Mouse (Mus musculus): ENCODE measurements at regions not wholly inside any gene's neighbourhood (a gene's known extent, or its start where the extent isn't known, plus 50 kb on each side); places are given as distances from the start of the nearest gene placed in this dataset.

DNA sequence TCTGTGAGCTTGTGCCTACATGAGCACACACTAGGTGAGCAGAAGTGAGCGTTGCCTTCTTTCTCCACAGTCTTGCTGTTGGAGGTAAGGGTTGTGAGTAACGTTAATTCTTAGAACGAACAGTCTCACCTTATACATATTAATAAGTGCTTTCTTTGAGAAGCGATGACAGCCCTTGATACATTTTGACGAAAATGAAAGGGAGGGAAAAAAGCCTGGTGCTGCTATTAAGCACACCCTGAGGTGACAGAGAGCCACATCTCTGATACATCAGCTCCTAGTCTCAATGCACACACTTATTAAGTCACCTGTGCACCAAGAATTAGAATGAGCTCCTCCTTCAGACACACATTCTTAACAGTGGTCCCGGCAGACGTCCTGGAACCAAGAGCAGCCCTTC is 346.3 kb upstream of the Map3k7 start:
- Histone ChIP-seq H3K36me3 (replicated peaks; ENCODE audit: control insufficient read depth, insufficient read depth, low read depth) (no peaks in the 10 kb centered on the region), H3K4me2 (ENCODE audit: low read depth) (no peak overlapping the region), H3K9ac (replicated peaks) (no peak overlapping the region), H3K9me3 (ENCODE audit: control insufficient read depth, low read length) (no peaks in the 10 kb centered on the region), H3K27ac (no peak overlapping the region), H3K27me3 (ENCODE audit: control insufficient read depth, insufficient read depth, low read length) (no peaks in the 10 kb centered on the region), H3K4me1 (replicated peaks; ENCODE audit: control insufficient read depth in 2 of 2, insufficient read depth in 2 of 2, low read length in 1 of 2) (no peaks in the 10 kb centered on the region), H3K4me3 (ENCODE audit: insufficient read depth in 1 of 2, low read depth in 2 of 2, low read length in 2 of 2) (no peak overlapping the region)
- ATAC-seq (ENCODE audit: insufficient read depth) (no peak), DNase-seq (ENCODE audit: low read depth in 3 of 3, low spot score in 3 of 3) (no peak)
- 64% methylated on average over 7 of the region's 7 CpGs for WGBS (ENCODE audit: insufficient replicate concordance)
- TF ChIP-seq EP300 (IDR thresholded peaks at IDR 0.05; ENCODE audit: low read depth) (no peak), CTCF (IDR thresholded peaks at IDR 0.05; ENCODE audit: low read depth) (no peak)

DNA sequence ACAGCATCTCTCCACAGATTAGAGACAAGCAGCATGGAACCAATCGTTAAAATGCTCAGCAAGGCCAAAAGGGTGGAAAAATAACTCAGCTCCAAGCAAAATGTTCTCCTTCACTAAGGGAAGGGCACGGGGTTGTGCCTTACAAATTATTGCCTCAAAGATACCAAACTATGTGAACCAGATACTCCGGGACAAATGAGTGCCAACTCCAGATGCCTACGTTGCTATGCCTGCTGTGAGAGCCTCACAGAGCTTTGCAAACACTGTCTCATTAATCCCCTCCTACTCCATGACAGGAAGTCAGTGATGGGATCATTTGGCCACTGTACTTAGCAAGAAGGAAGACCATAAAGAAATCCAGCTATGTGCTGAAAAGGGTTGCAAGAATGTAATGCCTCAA is 345.9 kb upstream of the Map3k7 start:
- H3K4me2 ChIP-seq (ENCODE audit: low read depth): no peak overlapping the region
- H3K9me3 ChIP-seq (ENCODE audit: control insufficient read depth, low read length): no peaks in the 10 kb centered on the region
- no peak overlapping the region for H3K9ac ChIP-seq (replicated peaks)
- H3K4me1 ChIP-seq (replicated peaks; ENCODE audit: control insufficient read depth in 2 of 2, insufficient read depth in 2 of 2, low read length in 1 of 2): no peaks in the 10 kb centered on the region
- ATAC-seq (ENCODE audit: insufficient read depth) (no peak), DNase-seq (ENCODE audit: low read depth in 3 of 3, low spot score in 3 of 3) (no peak)
- no peaks in the 10 kb centered on the region for H3K36me3 ChIP-seq (replicated peaks; ENCODE audit: control insufficient read depth, insufficient read depth, low read depth)
- H3K27me3 ChIP-seq (ENCODE audit: control insufficient read depth, insufficient read depth, low read length): no peaks in the 10 kb centered on the region
- TF ChIP-seq EP300 (IDR thresholded peaks at IDR 0.05; ENCODE audit: low read depth) (no peak), CTCF (IDR thresholded peaks at IDR 0.05; ENCODE audit: low read depth) (no peak)
- H3K27ac ChIP-seq: no peak overlapping the region
- no peak overlapping the region for H3K4me3 ChIP-seq (ENCODE audit: insufficient read depth in 1 of 2, low read depth in 2 of 2, low read length in 2 of 2)
- 53% methylated on average over 4 of the region's 4 CpGs for WGBS (ENCODE audit: insufficient replicate concordance)

DNA sequence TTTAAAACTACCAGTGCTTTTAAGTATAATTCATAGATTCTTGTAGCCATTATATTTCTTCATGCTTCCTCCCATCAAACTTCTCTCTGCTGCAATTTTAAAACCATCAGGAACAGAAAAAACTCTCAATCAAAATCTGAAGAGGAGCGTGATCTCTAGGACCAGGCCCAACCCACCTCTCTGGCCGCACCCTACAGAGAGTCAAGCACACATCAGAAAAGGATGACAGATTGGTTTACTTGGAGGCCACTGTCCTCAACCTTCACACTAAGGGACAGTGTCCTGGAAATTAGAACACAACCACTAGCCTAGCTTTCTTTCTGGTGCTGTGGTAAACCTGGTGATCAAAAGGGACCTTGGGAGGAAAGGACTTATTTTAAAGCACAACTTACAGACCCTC is 342.7 kb upstream of the Map3k7 start:
- Histone ChIP-seq H3K4me3 (ENCODE audit: insufficient read depth in 1 of 2, low read depth in 2 of 2, low read length in 2 of 2) (no peak overlapping the region), H3K9me3 (ENCODE audit: control insufficient read depth, low read length) (no peaks in the 10 kb centered on the region), H3K4me1 (replicated peaks; ENCODE audit: control insufficient read depth in 2 of 2, insufficient read depth in 2 of 2, low read length in 1 of 2) (no peaks in the 10 kb centered on the region), H3K9ac (replicated peaks) (no peak overlapping the region), H3K36me3 (replicated peaks; ENCODE audit: control insufficient read depth, insufficient read depth, low read depth) (no peaks in the 10 kb centered on the region), H3K27me3 (ENCODE audit: control insufficient read depth, insufficient read depth, low read length) (no peaks in the 10 kb centered on the region), H3K4me2 (ENCODE audit: low read depth) (no peak overlapping the region), H3K27ac (no peak overlapping the region)
- ATAC-seq (ENCODE audit: insufficient read depth) (no peak), DNase-seq (ENCODE audit: low read depth in 3 of 3, low spot score in 3 of 3) (no peak)
- WGBS (ENCODE audit: insufficient replicate concordance): 76% methylated on average over 2 of the region's 2 CpGs
- no peak for TF ChIP-seq EP300 (IDR thresholded peaks at IDR 0.05; ENCODE audit: low read depth)

DNA sequence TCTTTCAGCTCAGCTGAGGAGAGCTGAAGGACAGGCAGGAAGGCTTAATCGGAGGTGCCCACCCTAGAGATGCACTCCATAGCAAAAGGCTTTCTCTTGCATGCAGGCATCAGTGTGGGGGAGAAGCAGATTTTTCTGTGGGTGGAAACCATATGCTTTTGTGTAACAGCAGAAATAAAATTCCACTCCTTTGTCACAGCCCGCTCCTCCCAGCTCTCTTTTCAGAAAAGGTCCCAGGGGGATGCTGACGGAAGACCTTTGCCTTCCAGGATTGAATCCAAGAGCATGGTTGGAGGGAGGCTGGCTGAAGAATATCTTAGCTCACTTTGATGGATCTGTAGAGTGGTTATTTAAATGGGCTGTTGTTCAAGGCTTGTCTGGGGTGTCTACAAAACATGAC is 336.8 kb upstream of the Map3k7 start:
- H3K36me3 ChIP-seq (replicated peaks; ENCODE audit: control insufficient read depth, insufficient read depth, low read depth): no peaks in the 10 kb centered on the region
- no peak for ATAC-seq (ENCODE audit: insufficient read depth)

DNA sequence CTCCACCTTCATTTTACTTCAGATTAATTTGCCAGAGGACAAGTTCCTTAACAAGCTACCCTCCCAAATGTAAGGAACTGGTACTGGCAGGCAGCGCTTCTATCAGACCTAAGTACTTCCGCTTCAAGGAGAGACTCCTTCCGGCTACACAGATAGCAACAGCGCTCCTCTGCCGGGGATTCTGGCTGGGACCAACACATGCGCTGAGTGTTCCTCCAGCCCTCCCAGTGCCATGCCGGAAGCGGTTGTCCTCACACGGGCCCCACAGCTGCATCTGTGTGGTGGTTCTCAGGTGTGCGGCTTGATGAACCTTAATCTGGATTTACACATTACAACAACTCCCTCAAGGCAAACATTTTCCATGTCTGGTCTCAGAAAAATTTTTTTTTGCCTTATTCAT is 336.1 kb upstream of the Map3k7 start:
- no peak overlapping the region for H3K4me3 ChIP-seq (ENCODE audit: insufficient read depth in 1 of 2, low read depth in 2 of 2, low read length in 2 of 2)

More for the DNA sequence above, 336.8 kb upstream of the Map3k7 start:
- no peaks in the 10 kb centered on the region for H3K9me3 ChIP-seq (ENCODE audit: control insufficient read depth, low read length)
- no peaks in the 10 kb centered on the region for H3K4me1 ChIP-seq (replicated peaks; ENCODE audit: control insufficient read depth in 2 of 2, insufficient read depth in 2 of 2, low read length in 1 of 2)
- H3K27me3 ChIP-seq (ENCODE audit: control insufficient read depth, insufficient read depth, low read length): no peaks in the 10 kb centered on the region
- H3K4me2 ChIP-seq (ENCODE audit: low read depth): no peak overlapping the region
- H3K9ac ChIP-seq (replicated peaks): no peak overlapping the region
- no peak for TF ChIP-seq EP300 (IDR thresholded peaks at IDR 0.05; ENCODE audit: low read depth)
- H3K4me3 ChIP-seq (ENCODE audit: insufficient read depth in 1 of 2, low read depth in 2 of 2, low read length in 2 of 2): no peak overlapping the region
- H3K27ac ChIP-seq: no peak overlapping the region
- no peak for DNase-seq (ENCODE audit: low read depth in 3 of 3, low spot score in 3 of 3)
- WGBS (ENCODE audit: insufficient replicate concordance): 59% methylated on average over 3 of the region's 3 CpGs

DNA sequence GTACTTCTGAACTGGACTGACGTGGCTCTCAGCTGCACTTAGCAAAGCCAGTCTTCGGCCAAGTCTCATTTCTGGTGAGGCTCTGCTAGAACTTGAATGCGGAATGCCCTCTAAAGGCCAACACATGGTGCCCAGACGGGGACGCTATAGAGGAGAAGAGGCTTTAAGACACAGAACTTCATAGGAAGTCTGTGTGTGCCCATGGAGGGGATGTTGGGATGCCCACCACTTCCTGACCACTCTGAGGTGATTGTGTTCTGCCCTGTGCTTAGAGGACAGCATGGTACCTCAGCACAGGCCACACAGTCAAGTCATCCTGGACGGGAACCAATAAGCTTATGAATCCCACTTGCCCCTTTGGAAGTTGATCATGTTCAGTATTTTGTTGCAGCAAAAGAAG is 325.3 kb upstream of the Map3k7 start:
- TF ChIP-seq CTCF (IDR thresholded peaks at IDR 0.05; ENCODE audit: low read depth) (no peak), EP300 (IDR thresholded peaks at IDR 0.05; ENCODE audit: low read depth) (no peak)
- Histone ChIP-seq H3K9ac (replicated peaks) (no peak overlapping the region), H3K27me3 (ENCODE audit: control insufficient read depth, insufficient read depth, low read length) (no peaks in the 10 kb centered on the region), H3K4me2 (ENCODE audit: low read depth) (no peak overlapping the region), H3K27ac (no peak overlapping the region), H3K4me3 (ENCODE audit: insufficient read depth in 1 of 2, low read depth in 2 of 2, low read length in 2 of 2) (no peak overlapping the region), H3K4me1 (replicated peaks; ENCODE audit: control insufficient read depth in 2 of 2, insufficient read depth in 2 of 2, low read length in 1 of 2) (no peaks in the 10 kb centered on the region), H3K9me3 (ENCODE audit: control insufficient read depth, low read length) (no peaks in the 10 kb centered on the region), H3K36me3 (replicated peaks; ENCODE audit: control insufficient read depth, insufficient read depth, low read depth) (no peaks in the 10 kb centered on the region)
- 63% methylated on average over 6 of the region's 6 CpGs for WGBS (ENCODE audit: insufficient replicate concordance)
- DNase-seq (ENCODE audit: low read depth in 3 of 3, low spot score in 3 of 3) (no peak), ATAC-seq (ENCODE audit: insufficient read depth) (no peak)

More for the DNA sequence above, 336.1 kb upstream of the Map3k7 start:
- TF ChIP-seq CTCF (IDR thresholded peaks at IDR 0.05; ENCODE audit: low read depth): no peak
- no peak for TF ChIP-seq EP300 (IDR thresholded peaks at IDR 0.05; ENCODE audit: low read depth)
- WGBS (ENCODE audit: insufficient replicate concordance): 76% methylated on average over 10 of the region's 10 CpGs
- DNase-seq (ENCODE audit: low read depth in 3 of 3, low spot score in 3 of 3) (no peak), ATAC-seq (ENCODE audit: insufficient read depth) (no peak)
- Histone ChIP-seq H3K4me1 (replicated peaks; ENCODE audit: control insufficient read depth in 2 of 2, insufficient read depth in 2 of 2, low read length in 1 of 2) (no peaks in the 10 kb centered on the region), H3K9ac (replicated peaks) (no peak overlapping the region), H3K9me3 (ENCODE audit: control insufficient read depth, low read length) (no peaks in the 10 kb centered on the region), H3K27me3 (ENCODE audit: control insufficient read depth, insufficient read depth, low read length) (no peaks in the 10 kb centered on the region), H3K4me2 (ENCODE audit: low read depth) (no peak overlapping the region), H3K36me3 (replicated peaks; ENCODE audit: control insufficient read depth, insufficient read depth, low read depth) (no peaks in the 10 kb centered on the region), H3K27ac (no peak overlapping the region)
